Mouse (Mus musculus) limb, embryonic 14.5 days (tissue): Measurements from ENCODE around the gene Rhbdl1. TPM values are rescaled to one million over a fixed set of nuclear protein-coding genes. Genes with fewer than 3 reads are reported as not detected.
"Not testable (repeated sequence)": the region's sequence is repeated elsewhere in the genome, so short reads cannot be mapped to it uniquely, and the experiment has no call there.

Experiments
- ATAC-seq: fragments of 200-750 bp; cut with Nextera tagmentation; 2 replicates; pipeline ENCODE4 v1.8.0; 2017; ENCODE audit warnings: low read depth, moderate number of reproducible peaks, moderate TSS enrichment; ENCODE audit not compliant: low FRiP score
- DNase-seq: peaks from one replicate; pipeline ENCODE4 v3.0.0-alpha.2; 2015; ENCODE audit warnings: low spot score
- H3K27ac ChIP-seq: fragments of 300-500 bp; sonication (generic); replicated peaks from 2 replicates; pipeline ENCODE4 v1.5.1; 2014; ENCODE audit warnings: low read depth, mild to moderate bottlenecking, low read length, moderate library complexity, mixed read lengths
- H3K27me3 ChIP-seq: fragments of 300-500 bp; sonication (generic); 2 replicates; pipeline ENCODE4 v1.6.1; 2014; ENCODE audit warnings: low read length, mixed read lengths; ENCODE audit not compliant: control insufficient read depth, insufficient read depth
- H3K36me3 ChIP-seq: fragments of 300-500 bp; sonication (generic); 2 replicates; pipeline ENCODE4 v1.6.1; 2014; ENCODE audit warnings: mild to moderate bottlenecking, low read length, moderate library complexity, mixed read lengths; ENCODE audit not compliant: control insufficient read depth, insufficient read depth
- H3K4me1 ChIP-seq: fragments of 300-500 bp; sonication (generic); 2 replicates; pipeline ENCODE4 v1.6.1; 2014; ENCODE audit warnings: antibody characterized with exemption, low read length, mixed read lengths; ENCODE audit not compliant: control insufficient read depth, insufficient read depth
- H3K4me2 ChIP-seq: fragments of 300-500 bp; sonication (generic); replicated peaks from 2 replicates; pipeline ENCODE4 v1.6.1; 2014; ENCODE audit warnings: low read depth, mild to moderate bottlenecking, low read length, moderate library complexity; ENCODE audit not compliant: severe bottlenecking
- H3K4me3 ChIP-seq: fragments of 300-500 bp; sonication (generic); replicated peaks from 2 replicates; pipeline ENCODE4 v1.5.1; 2014; ENCODE audit warnings: low read length
- H3K9ac ChIP-seq: fragments of 300-500 bp; sonication (generic); 2 replicates; pipeline ENCODE4 v1.6.1; 2014; ENCODE audit warnings: mild to moderate bottlenecking, low read depth, low read length, moderate library complexity; ENCODE audit not compliant: severe bottlenecking
- H3K9me3 ChIP-seq: fragments of 300-500 bp; sonication (generic); 2 replicates; pipeline ENCODE4 v1.6.1; 2016; ENCODE audit warnings: low read length; ENCODE audit not compliant: control insufficient read depth
- POLR2A ChIP-seq: fragments of 200-500 bp; IDR thresholded peaks from 2 replicates; pipeline ENCODE4 v1.8.0; 2012; ENCODE audit warnings: inconsistent platforms, mild to moderate bottlenecking, moderate library complexity, borderline replicate concordance; ENCODE audit not compliant: insufficient read depth, insufficient read length; ENCODE audit errors: extremely low read depth
- whole genome bisulfite sequencing: fragments of 180-500 bp; shearing (Covaris S2); extraction: QIAGEN DNeasy Blood & Tissue Kit; methylation state at CpG from one replicate; pipeline ENCODE4 v1.1.7; 2014; 5-methylcytosine and 5-hydroxymethylcytosine counted together
- polyA plus RNA-seq, 2 experiments: library from polyadenylated mRNA; depleted of rRNA in 1 of 2; stranded (reverse) in 1 of 2; unstranded in 1 of 2; fragments of >200 nt; fragmentation: Nextera tagmentation in 1 of 2; extraction: Ambion mirVana in 1 of 2; gene quantifications; 2 replicates each; pipeline versions ENCODE4 v1.2.1 to v1.2.3; 2012 to 2014

Rhbdl1 gene
- polyA plus RNA-seq, 2 experiments, result 2.3 to 11.7 TPM

DNA sequence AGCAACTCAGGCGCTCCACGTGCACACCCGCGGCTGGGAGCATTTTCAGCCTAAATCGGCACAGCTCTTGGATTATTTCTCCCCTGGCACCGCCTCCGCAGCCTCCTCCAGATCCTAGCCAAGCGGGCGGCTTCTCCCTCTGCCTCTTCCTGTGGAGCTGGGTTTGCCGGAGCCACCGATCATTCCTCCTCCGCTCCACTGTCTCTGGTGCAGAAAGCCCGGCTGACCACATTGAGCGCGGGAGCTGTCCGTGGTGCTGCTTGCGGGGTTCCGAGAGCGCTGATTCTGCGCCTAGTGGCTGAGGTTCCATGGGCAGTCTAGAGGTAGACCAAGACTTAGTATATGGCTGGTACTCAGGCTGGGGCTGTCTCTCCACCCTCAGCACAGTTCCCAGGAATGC, 23.6 kb downstream of the Rhbdl1 start:
- H3K4me3 ChIP-seq, result no peak overlapping the region
- ATAC-seq (peak; percentile 50; the same call in 1 of the 2 replicates), DNase-seq (peak; percentile 88)
- no peaks in the 10 kb centered on the region for H3K9me3 ChIP-seq
- no peak for TF ChIP-seq POLR2A
- H3K27ac ChIP-seq, result no peak overlapping the region
- WGBS, result 1% methylated on average over 16 of the region's 20 CpGs
- no peak overlapping the region for H3K9ac ChIP-seq
- H3K4me2 ChIP-seq, result no peak overlapping the region
- peaks cover 9% of the 10 kb centered on the region for H3K4me1 ChIP-seq
- no peaks in the 10 kb centered on the region for H3K36me3 ChIP-seq
- peaks cover 38% of the 10 kb centered on the region for H3K27me3 ChIP-seq

DNA sequence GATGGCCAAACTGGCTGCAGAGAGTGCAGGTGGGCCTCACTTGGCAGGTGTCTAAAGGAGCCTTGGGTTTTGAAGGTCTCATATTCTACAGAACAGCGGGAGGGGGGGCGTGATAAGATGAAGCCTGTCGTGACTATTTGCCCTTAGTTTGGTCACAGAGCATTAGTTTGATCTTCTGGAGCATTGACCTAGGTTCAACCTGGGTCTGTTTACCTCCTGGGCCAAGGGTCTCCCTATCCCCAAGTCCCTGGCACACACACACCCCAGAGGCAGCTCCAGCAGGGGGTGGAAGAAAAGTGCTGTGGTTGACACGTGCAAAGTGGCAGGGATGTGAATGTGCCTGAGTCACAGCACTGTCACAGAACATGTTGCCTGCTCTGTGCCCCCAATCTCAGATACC, 26.2 kb downstream of the Rhbdl1 start:
- no peak overlapping the region for H3K4me3 ChIP-seq
- ATAC-seq (no peak), DNase-seq (no peak)
- H3K27ac ChIP-seq, result no peak overlapping the region
- H3K36me3 ChIP-seq, result no peaks in the 10 kb centered on the region
- H3K9ac ChIP-seq, result no peak overlapping the region
- peaks cover 9% of the 10 kb centered on the region for H3K4me1 ChIP-seq
- no peak for TF ChIP-seq POLR2A
- no peak overlapping the region for H3K4me2 ChIP-seq
- H3K27me3 ChIP-seq, result peaks cover 30% of the 10 kb centered on the region
- 66% methylated on average over 4 of the region's 4 CpGs for WGBS
- H3K9me3 ChIP-seq, result no peaks in the 10 kb centered on the region

DNA sequence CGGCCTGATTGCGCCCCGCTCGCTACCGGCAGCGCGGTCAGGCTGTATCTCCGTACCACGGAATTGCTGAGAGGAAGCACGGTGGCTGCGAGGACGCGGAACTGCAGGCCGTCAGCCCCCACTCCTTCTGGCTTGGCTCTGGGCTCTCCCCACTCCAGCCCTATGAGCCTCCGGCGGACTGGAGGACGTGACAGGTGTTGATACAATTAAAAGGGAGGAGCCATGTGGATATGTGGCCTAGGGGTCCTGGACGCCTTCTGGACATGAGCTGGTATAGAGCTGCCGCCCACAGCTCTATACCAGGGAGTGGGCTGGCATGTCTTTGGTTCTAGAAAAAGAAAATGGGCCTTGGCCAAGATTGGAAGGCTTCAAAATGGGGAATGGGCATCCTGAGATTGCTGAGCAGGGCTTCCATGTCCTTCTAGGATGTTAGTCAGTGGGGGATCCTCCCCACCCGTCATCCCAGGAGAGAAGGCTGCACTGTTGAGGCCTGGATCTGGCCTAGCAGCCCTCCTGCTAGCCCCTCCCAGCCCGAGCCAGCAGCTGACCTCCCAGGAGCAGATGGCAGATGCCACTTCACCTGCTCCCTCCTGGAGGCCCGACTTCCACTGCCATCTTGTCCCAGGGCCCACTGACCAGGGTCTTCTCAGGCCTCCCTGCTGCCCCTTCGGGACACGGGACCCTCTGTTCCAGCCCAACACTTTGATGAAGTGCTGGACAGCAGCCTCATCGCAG, 27.3 kb downstream of the Rhbdl1 start:
- ATAC-seq, result no peak
- H3K36me3 ChIP-seq, result no peaks in the 10 kb centered on the region
- H3K9me3 ChIP-seq, result no peaks in the 10 kb centered on the region
- no peak for TF ChIP-seq POLR2A
- no peak for DNase-seq
- H3K27ac ChIP-seq, result no peak overlapping the region
- peak overlapping the region; percentile 63 for H3K9ac ChIP-seq
- WGBS, result 9% methylated on average over 25 of the region's 25 CpGs
- peaks cover 9% of the 10 kb centered on the region for H3K4me1 ChIP-seq
- peak overlapping the region; percentile 66 for H3K4me3 ChIP-seq
- peak overlapping the region; percentile 96 for H3K4me2 ChIP-seq
- peaks cover 30% of the 10 kb centered on the region for H3K27me3 ChIP-seq

DNA sequence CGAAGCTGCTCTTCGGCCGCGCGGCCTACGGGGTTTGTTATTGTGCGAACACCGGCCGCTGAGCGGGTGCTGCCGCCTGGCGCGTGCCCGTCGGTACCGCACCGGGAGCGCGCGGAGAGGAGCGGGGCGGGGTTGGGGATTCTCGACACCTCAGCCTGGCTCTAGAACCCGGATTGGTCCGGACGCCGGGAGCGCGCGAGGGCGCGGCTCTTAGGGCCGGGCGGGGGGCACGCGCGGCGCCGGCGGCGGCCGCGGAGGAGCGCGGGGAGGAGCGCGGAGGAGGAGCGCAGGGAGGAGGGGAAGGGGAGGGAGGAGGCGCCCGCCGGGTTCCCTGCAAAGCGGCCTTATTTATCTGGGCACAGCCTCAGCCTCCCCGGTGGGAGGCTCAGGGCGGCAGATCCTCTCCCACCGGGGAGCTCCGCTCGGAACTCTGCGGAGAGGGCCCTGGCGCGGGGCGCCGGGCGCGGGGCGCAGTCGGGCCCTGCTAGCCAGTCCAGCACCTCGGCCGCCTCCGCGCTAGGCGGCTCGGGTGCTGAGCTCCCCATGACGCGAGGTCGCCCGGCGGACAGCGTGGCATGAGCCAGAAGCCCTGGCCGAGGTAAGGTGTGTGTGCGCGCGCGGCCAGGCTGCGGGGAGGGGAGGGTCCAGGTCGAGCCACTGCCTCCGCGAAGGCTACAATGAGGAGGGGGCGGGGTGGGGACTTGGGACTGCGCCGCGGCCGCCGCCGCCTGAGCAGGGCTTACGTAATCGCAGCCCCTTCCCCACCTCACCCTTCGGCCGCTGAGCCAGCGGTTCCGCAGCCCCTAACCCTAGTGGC, 28.1 kb downstream of the Rhbdl1 start, which contains the start of gene Fbxl16:
Gene Fbxl16 (plus strand): TSS at position 297 of the 817 bp plus-strand sequence.
- H3K27me3 ChIP-seq, result peaks cover 30% of the 10 kb centered on the region
- no peaks in the 10 kb centered on the region for H3K9me3 ChIP-seq
- H3K4me3 ChIP-seq, result peak within 1 kb of the TSS; percentile 66
- TF ChIP-seq POLR2A, result no peak
- H3K4me1 ChIP-seq, result peaks cover 9% of the 10 kb centered on the region
- H3K36me3 ChIP-seq, result no peaks in the 10 kb centered on the region
- H3K4me2 ChIP-seq, result peak within 1 kb of the TSS; percentile 96
- 3% methylated on average over 60 of the region's 100 CpGs for WGBS
- ATAC-seq (peak; percentile 89), DNase-seq (peak; percentile 82)
- peak within 1 kb of the TSS; percentile 63 for H3K9ac ChIP-seq
- no peak within 1 kb of the TSS for H3K27ac ChIP-seq

DNA sequence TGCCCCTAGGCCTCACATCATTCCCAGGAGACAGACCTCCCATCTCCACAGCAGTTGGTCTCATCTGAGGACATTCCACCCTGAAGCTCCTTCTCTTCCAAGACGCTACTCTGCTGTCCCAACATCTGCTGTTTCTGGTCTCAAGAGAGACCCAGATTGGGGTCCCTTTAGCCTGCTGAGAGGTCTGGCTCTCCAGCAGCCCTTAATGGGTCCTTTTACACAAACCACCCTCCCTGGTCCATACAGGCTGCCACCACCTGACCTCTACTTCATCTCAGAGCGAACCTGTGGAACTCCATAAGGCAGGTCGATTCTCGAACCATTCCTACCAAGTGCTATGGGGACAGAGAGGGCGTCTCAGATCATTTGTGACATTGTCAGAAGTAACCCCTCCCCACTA, 29.1 kb downstream of the Rhbdl1 start:
- Histone ChIP-seq H3K27me3 (peaks cover 27% of the 10 kb centered on the region), H3K4me1 (peaks cover 6% of the 10 kb centered on the region), H3K36me3 (no peaks in the 10 kb centered on the region), H3K4me3 (peak overlapping the region; percentile 66; the same call in 1 of the 2 replicates), H3K9me3 (no peaks in the 10 kb centered on the region), H3K9ac (no peak overlapping the region), H3K4me2 (peak overlapping the region; percentile 96; the same call in 1 of the 2 replicates), H3K27ac (no peak overlapping the region)
- ATAC-seq (no peak), DNase-seq (no peak)
- WGBS, result 39% methylated on average over 5 of the region's 5 CpGs
- no peak for TF ChIP-seq POLR2A

DNA sequence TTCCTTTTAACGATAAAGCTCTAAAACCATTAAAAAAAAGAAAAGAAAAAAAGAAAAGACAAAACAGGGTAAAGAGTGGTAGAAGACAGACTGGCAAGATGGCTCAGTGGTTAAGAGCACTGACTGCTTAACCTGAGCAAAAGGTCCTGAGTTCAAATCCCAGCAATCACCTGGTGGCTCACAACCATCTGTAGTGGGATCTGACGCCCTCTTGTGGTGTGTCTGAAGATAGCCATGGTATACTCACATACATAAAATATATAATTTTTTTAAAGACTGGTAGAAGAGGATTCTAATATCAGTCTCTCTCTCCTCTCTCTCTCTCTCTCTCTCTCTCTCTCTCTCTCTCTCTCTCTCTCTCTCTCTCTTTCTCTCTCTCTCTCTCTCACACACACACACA, 29.6 kb downstream of the Rhbdl1 start:
- not testable (repeated sequence) for H3K36me3 ChIP-seq, H3K27ac ChIP-seq, ATAC-seq, H3K4me2 ChIP-seq, DNase-seq, H3K4me1 ChIP-seq, H3K9me3 ChIP-seq, H3K9ac ChIP-seq, H3K4me3 ChIP-seq
- peaks cover 22% of the 10 kb centered on the region for H3K27me3 ChIP-seq
- WGBS, result 40% methylated on average over 2 of the region's 2 CpGs
